Mouse (Mus musculus) hindbrain, embryonic 11.5 days (tissue): ENCODE data around the gene Arhgap6. TPM values are rescaled to one million over a fixed set of nuclear protein-coding genes. Genes with fewer than 3 reads are reported as not detected.

Experiments
- ATAC-seq: fragments of 200-750 bp; cut with Nextera tagmentation; 2 replicates; pipeline ENCODE4 v1.8.0; 2017; ENCODE audit warnings: mild to moderate bottlenecking, moderate TSS enrichment, moderate library complexity; ENCODE audit not compliant: low FRiP score
- DNase-seq: peaks from one replicate; pipeline ENCODE4 v3.0.0-alpha.2; 2015; ENCODE audit warnings: low spot score
- H3K27ac ChIP-seq: fragments of 300-500 bp; sonication (generic); 2 replicates; pipeline ENCODE4 v1.5.1; 2014; ENCODE audit warnings: mild to moderate bottlenecking, low read depth, low read length
- H3K27me3 ChIP-seq: fragments of 300-500 bp; sonication (generic); 2 replicates; pipeline ENCODE4 v1.6.1; 2014; ENCODE audit warnings: mild to moderate bottlenecking, low read length, moderate library complexity, mixed read lengths; ENCODE audit not compliant: control insufficient read depth, insufficient read depth
- H3K36me3 ChIP-seq: fragments of 300-500 bp; sonication (generic); 2 replicates; pipeline ENCODE4 v1.6.1; 2014; ENCODE audit warnings: mild to moderate bottlenecking, low read length, moderate library complexity, mixed read lengths; ENCODE audit not compliant: control insufficient read depth, insufficient read depth
- H3K4me1 ChIP-seq: fragments of 300-500 bp; sonication (generic); replicated peaks from 2 replicates; pipeline ENCODE4 v1.6.1; 2014; ENCODE audit warnings: low read length, mixed read lengths; ENCODE audit not compliant: control insufficient read depth, insufficient read depth
- H3K4me2 ChIP-seq: fragments of 300-500 bp; sonication (generic); replicated peaks from 2 replicates; pipeline ENCODE4 v1.6.1; 2014; ENCODE audit warnings: mild to moderate bottlenecking, low read depth, low read length
- H3K4me3 ChIP-seq: fragments of 300-500 bp; sonication (generic); 2 replicates; pipeline ENCODE4 v1.5.1; 2014; ENCODE audit warnings: low read depth, low read length
- H3K9ac ChIP-seq: fragments of 300-500 bp; sonication (generic); 2 replicates; pipeline ENCODE4 v1.6.1; 2014; ENCODE audit warnings: low read depth, low read length
- H3K9me3 ChIP-seq: fragments of 300-500 bp; sonication (generic); 2 replicates; pipeline ENCODE4 v1.6.1; 2016; ENCODE audit warnings: low read length; ENCODE audit not compliant: control insufficient read depth
- WGBS: fragments of 180-500 bp; shearing (Covaris S2); extraction: QIAGEN DNeasy Blood & Tissue Kit; methylation state at CpG from one replicate; pipeline ENCODE4 v1.1.7; 2014; 5-methylcytosine and 5-hydroxymethylcytosine counted together
- polyA plus RNA-seq: library from polyadenylated mRNA; unstranded; fragments of >200 nt; fragmentation: Nextera tagmentation; extraction: Ambion mirVana; gene quantifications from 2 replicates; pipeline ENCODE4 v1.2.1, GENCODE M21; 2014

Gene Arhgap6
- polyA plus RNA-seq, 1 experiment from 2014 or later = 1.3 TPM

- Histone ChIP-seq H3K9ac (no peak overlapping the region), H3K27ac (no peak overlapping the region), H3K4me2 (no peak overlapping the region), H3K9me3 (no peaks in the 10 kb centered on the region), H3K4me3 (no peak overlapping the region), H3K4me1 (no peaks in the 10 kb centered on the region), H3K27me3 (no peaks in the 10 kb centered on the region), H3K36me3 (no peaks in the 10 kb centered on the region)
- 81% methylated on average over 3 of the region's 3 CpGs for WGBS
- DNase-seq (no peak), ATAC-seq (no peak)
Observed at GRCm38 (mm10) chrX:169261034-169261433, 466.1 kb downstream of the Arhgap6 start.

GRCm38 (mm10) chrX:169262212-169262611, 467.3 kb downstream of the Arhgap6 start:
- Histone ChIP-seq H3K27ac (no peak overlapping the region), H3K27me3 (no peaks in the 10 kb centered on the region), H3K9ac (no peak overlapping the region), H3K4me2 (no peak overlapping the region), H3K4me1 (no peaks in the 10 kb centered on the region), H3K4me3 (no peak overlapping the region), H3K36me3 (no peaks in the 10 kb centered on the region), H3K9me3 (no peaks in the 10 kb centered on the region)
- DNase-seq = no peak
- ATAC-seq = no peak
- WGBS = 75% methylated on average over 2 of the region's 2 CpGs

- DNase-seq (no peak), ATAC-seq (no peak)
- Histone ChIP-seq H3K36me3 (no peaks in the 10 kb centered on the region), H3K27ac (no peak overlapping the region), H3K4me2 (no peak overlapping the region), H3K9ac (no peak overlapping the region), H3K4me1 (no peaks in the 10 kb centered on the region), H3K4me3 (no peak overlapping the region), H3K27me3 (no peaks in the 10 kb centered on the region), H3K9me3 (no peaks in the 10 kb centered on the region)
- 77% methylated on average over 8 of the region's 8 CpGs for WGBS
Observed at GRCm38 (mm10) chrX:169263433-169264172, 468.7 kb downstream of the Arhgap6 start.

GRCm38 (mm10) chrX:169299579-169299978, 504.7 kb downstream of the Arhgap6 start:
- H3K27ac ChIP-seq = no peak overlapping the region
- no peak overlapping the region for H3K4me2 ChIP-seq
- no peaks in the 10 kb centered on the region for H3K36me3 ChIP-seq
- no peaks in the 10 kb centered on the region for H3K9me3 ChIP-seq
- DNase-seq (peak; percentile 2), ATAC-seq (no peak)
- H3K4me1 ChIP-seq = no peaks in the 10 kb centered on the region
- no peak overlapping the region for H3K4me3 ChIP-seq
- H3K9ac ChIP-seq = no peak overlapping the region
- no peaks in the 10 kb centered on the region for H3K27me3 ChIP-seq
- WGBS = 83% methylated on average over 4 of the region's 4 CpGs

GRCm38 (mm10) chrX:169302271-169303045, 507.6 kb downstream of the Arhgap6 start:
- Histone ChIP-seq H3K4me1 (no peaks in the 10 kb centered on the region), H3K27ac (no peak overlapping the region), H3K9me3 (no peaks in the 10 kb centered on the region), H3K9ac (no peak overlapping the region), H3K36me3 (no peaks in the 10 kb centered on the region), H3K4me2 (no peak overlapping the region), H3K27me3 (no peaks in the 10 kb centered on the region), H3K4me3 (no peak overlapping the region)
- no peak for DNase-seq
- 62% methylated on average over 26 of the region's 26 CpGs for WGBS
- no peak for ATAC-seq

- H3K4me2 ChIP-seq = no peak overlapping the region
- DNase-seq = peak; percentile 67
- no peak overlapping the region for H3K27ac ChIP-seq
- ATAC-seq = no peak
- no peaks in the 10 kb centered on the region for H3K4me1 ChIP-seq
- no peaks in the 10 kb centered on the region for H3K36me3 ChIP-seq
- H3K4me3 ChIP-seq = no peak overlapping the region
- 54% methylated on average over 3 of the region's 3 CpGs for WGBS
- no peak overlapping the region for H3K9ac ChIP-seq
- H3K9me3 ChIP-seq = no peaks in the 10 kb centered on the region
- H3K27me3 ChIP-seq = no peaks in the 10 kb centered on the region
Observed at GRCm38 (mm10) chrX:169303945-169304344, 509.0 kb downstream of the Arhgap6 start.

- Histone ChIP-seq H3K36me3 (no peaks in the 10 kb centered on the region), H3K27me3 (no peaks in the 10 kb centered on the region), H3K4me2 (no peak overlapping the region), H3K27ac (no peak overlapping the region), H3K4me3 (no peak overlapping the region), H3K9me3 (no peaks in the 10 kb centered on the region), H3K9ac (no peak overlapping the region), H3K4me1 (no peaks in the 10 kb centered on the region)
- no peak for DNase-seq
- 90% methylated on average over 3 of the region's 3 CpGs for WGBS
- ATAC-seq = no peak
Observed at GRCm38 (mm10) chrX:169308559-169308958, 513.7 kb downstream of the Arhgap6 start.

- Histone ChIP-seq H3K4me3 (peak overlapping the region; percentile 58), H3K4me1 (no peaks in the 10 kb centered on the region), H3K9me3 (no peaks in the 10 kb centered on the region), H3K27ac (no peak overlapping the region), H3K27me3 (no peaks in the 10 kb centered on the region), H3K4me2 (peak overlapping the region; percentile 41), H3K9ac (peak overlapping the region; percentile 60; the same call in 1 of the 2 replicates), H3K36me3 (no peaks in the 10 kb centered on the region)
- DNase-seq (no peak), ATAC-seq (no peak)
- 63% methylated on average over 12 of the region's 12 CpGs for WGBS
Observed at GRCm38 (mm10) chrX:169319066-169319760, 524.3 kb downstream of the Arhgap6 start.
